Mouse (Mus musculus): ENCODE results near the gene Tstd3. TPM values are rescaled to one million over a fixed set of nuclear protein-coding genes. Genes with fewer than 3 reads are reported as not detected.

The Tstd3 gene
- total and polyA plus RNA-seq, 2 experiments from 2014 or later: 19.2 to 24.4 TPM

- DNase-seq (ENCODE audit: low spot score) (no peak), ATAC-seq (ENCODE audit: low FRiP score) (no peak)
- 5% methylated on average over 9 of the region's 9 CpGs for WGBS
- Histone ChIP-seq H3K4me2 (ENCODE audit: low read depth, low read length, poor library complexity, severe bottlenecking) (peak overlapping the region; percentile 67), H3K36me3 (ENCODE audit: insufficient read depth, low read length) (peaks cover 6% of the 10 kb centered on the region; the same call in 1 of the 2 replicates), H3K4me3 (ENCODE audit: low read depth, low read length) (peak overlapping the region; percentile 65), H3K4me1 (ENCODE audit: insufficient read depth, low read length) (no peaks in the 10 kb centered on the region; the same call in 1 of the 2 replicates), H3K9ac (replicated peaks; ENCODE audit: low read length, poor library complexity, severe bottlenecking) (peak overlapping the region; percentile 88; the same call in 1 of the 2 replicates), H3K27me3 (ENCODE audit: insufficient read depth, low read length) (no peaks in the 10 kb centered on the region), H3K9me3 (ENCODE audit: low read length) (no peaks in the 10 kb centered on the region), H3K27ac (ENCODE audit: low read depth, low read length) (no peak overlapping the region)
- TF ChIP-seq CTCF (IDR thresholded peaks at IDR 0.05): no peak
These were observed 9.9 kb upstream of the Tstd3 start for GRCm38 (mm10) chr4:21776946-21777265.

GRCm38 (mm10) chr4:21776091-21776945 lies 9.3 kb upstream of the Tstd3 start:
- Histone ChIP-seq H3K36me3 (ENCODE audit: insufficient read depth, low read length) (no peaks in the 10 kb centered on the region), H3K27ac (ENCODE audit: low read depth, low read length) (peak overlapping the region; percentile 58), H3K4me3 (ENCODE audit: low read depth, low read length) (peak overlapping the region; percentile 65), H3K4me1 (ENCODE audit: insufficient read depth, low read length) (no peaks in the 10 kb centered on the region; the same call in 1 of the 2 replicates), H3K9me3 (ENCODE audit: low read length) (no peaks in the 10 kb centered on the region), H3K4me2 (ENCODE audit: low read depth, low read length, poor library complexity, severe bottlenecking) (peak overlapping the region; percentile 67), H3K9ac (replicated peaks; ENCODE audit: low read length, poor library complexity, severe bottlenecking) (peak overlapping the region; percentile 88), H3K27me3 (ENCODE audit: insufficient read depth, low read length) (no peaks in the 10 kb centered on the region)
- DNase-seq (ENCODE audit: low spot score) (peak; percentile 94), ATAC-seq (ENCODE audit: low FRiP score) (peak; percentile 96)
- WGBS: under 1% methylated on average over 45 of the region's 46 CpGs
- TF ChIP-seq CTCF (IDR thresholded peaks at IDR 0.05): no peak

- Histone ChIP-seq H3K36me3 (ENCODE audit: insufficient read depth, low read length) (no peaks in the 10 kb centered on the region), H3K27ac (ENCODE audit: low read depth, low read length) (no peak overlapping the region), H3K4me3 (ENCODE audit: low read depth, low read length) (no peak overlapping the region), H3K9ac (replicated peaks; ENCODE audit: low read length, poor library complexity, severe bottlenecking) (no peak overlapping the region), H3K4me1 (ENCODE audit: insufficient read depth, low read length) (no peaks in the 10 kb centered on the region; the same call in 1 of the 2 replicates), H3K4me2 (ENCODE audit: low read depth, low read length, poor library complexity, severe bottlenecking) (no peak overlapping the region), H3K27me3 (ENCODE audit: insufficient read depth, low read length) (no peaks in the 10 kb centered on the region), H3K9me3 (ENCODE audit: low read length) (no peaks in the 10 kb centered on the region)
- ATAC-seq (ENCODE audit: low FRiP score) (no peak), DNase-seq (ENCODE audit: low spot score) (no peak)
- TF ChIP-seq CTCF (IDR thresholded peaks at IDR 0.05): no peak
- WGBS: 91% methylated on average over 1 of the region's 1 CpGs
These were observed 5.3 kb upstream of the Tstd3 start for GRCm38 (mm10) chr4:21772306-21772705.

GRCm38 (mm10) chr4:21771064-21771463 lies 4.1 kb upstream of the Tstd3 start:
- no peak overlapping the region for H3K4me2 ChIP-seq (ENCODE audit: low read depth, low read length, poor library complexity, severe bottlenecking)
- no peaks in the 10 kb centered on the region for H3K36me3 ChIP-seq (ENCODE audit: insufficient read depth, low read length)
- H3K9ac ChIP-seq (replicated peaks; ENCODE audit: low read length, poor library complexity, severe bottlenecking): no peak overlapping the region
- no peaks in the 10 kb centered on the region for H3K9me3 ChIP-seq (ENCODE audit: low read length)
- 89% methylated on average over 1 of the region's 1 CpGs for WGBS
- no peaks in the 10 kb centered on the region for H3K27me3 ChIP-seq (ENCODE audit: insufficient read depth, low read length)
- ATAC-seq (ENCODE audit: low FRiP score) (no peak), DNase-seq (ENCODE audit: low spot score) (no peak)
- no peak overlapping the region for H3K27ac ChIP-seq (ENCODE audit: low read depth, low read length)
- H3K4me3 ChIP-seq (ENCODE audit: low read depth, low read length): no peak overlapping the region
- H3K4me1 ChIP-seq (ENCODE audit: insufficient read depth, low read length): no peaks in the 10 kb centered on the region
- no peak for TF ChIP-seq CTCF (IDR thresholded peaks at IDR 0.05)

DNA sequence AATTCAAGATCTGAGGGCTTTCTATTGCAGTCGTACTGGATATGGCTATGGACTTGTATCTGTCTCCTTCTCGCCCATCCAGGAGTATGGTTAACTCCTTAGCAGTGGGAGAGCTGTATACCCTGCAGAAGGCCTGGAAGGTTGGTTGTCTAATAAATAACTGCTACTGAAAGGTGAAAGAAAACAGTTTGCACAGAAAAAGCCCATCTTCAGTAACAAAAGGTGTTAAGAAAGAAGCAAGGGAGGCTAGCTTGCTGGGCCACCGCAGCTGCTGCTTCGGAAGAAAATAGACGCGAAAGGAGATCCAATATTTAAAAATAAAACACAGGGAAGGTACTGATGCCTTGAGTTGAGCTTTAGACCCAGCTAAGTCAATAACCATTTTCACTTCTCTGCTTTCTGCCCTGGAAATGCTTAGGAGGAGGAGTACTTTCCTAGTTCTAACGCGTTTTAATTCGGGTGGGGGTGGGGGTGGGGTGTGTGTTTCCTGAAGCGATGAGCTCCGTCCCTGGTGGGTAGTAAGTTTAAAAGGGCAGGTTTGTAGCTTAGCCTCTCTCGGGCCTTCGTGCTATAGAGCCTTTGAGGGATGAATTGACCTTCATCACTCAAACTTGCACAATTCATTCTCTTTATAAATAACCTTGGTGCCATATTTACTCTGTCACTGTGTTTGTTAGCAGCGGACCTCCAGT lies 695 bp downstream of the Tstd3 start:
- Histone ChIP-seq H3K36me3 (ENCODE audit: insufficient read depth, low read length) (no peaks in the 10 kb centered on the region), H3K4me2 (ENCODE audit: low read depth, low read length, poor library complexity, severe bottlenecking) (peak overlapping the region; percentile 67), H3K4me1 (ENCODE audit: insufficient read depth, low read length) (no peaks in the 10 kb centered on the region), H3K9ac (replicated peaks; ENCODE audit: low read length, poor library complexity, severe bottlenecking) (peak overlapping the region; percentile 64), H3K4me3 (ENCODE audit: low read depth, low read length) (peak overlapping the region; percentile 66), H3K27ac (ENCODE audit: low read depth, low read length) (peak overlapping the region; percentile 78), H3K27me3 (ENCODE audit: insufficient read depth, low read length) (no peaks in the 10 kb centered on the region), H3K9me3 (ENCODE audit: low read length) (no peaks in the 10 kb centered on the region)
- peak; percentile 60 for ATAC-seq (ENCODE audit: low FRiP score)
- DNase-seq (ENCODE audit: low spot score): no peak
- no peak for TF ChIP-seq CTCF (IDR thresholded peaks at IDR 0.05)
- WGBS: 13% methylated on average over 14 of the region's 14 CpGs

DNA sequence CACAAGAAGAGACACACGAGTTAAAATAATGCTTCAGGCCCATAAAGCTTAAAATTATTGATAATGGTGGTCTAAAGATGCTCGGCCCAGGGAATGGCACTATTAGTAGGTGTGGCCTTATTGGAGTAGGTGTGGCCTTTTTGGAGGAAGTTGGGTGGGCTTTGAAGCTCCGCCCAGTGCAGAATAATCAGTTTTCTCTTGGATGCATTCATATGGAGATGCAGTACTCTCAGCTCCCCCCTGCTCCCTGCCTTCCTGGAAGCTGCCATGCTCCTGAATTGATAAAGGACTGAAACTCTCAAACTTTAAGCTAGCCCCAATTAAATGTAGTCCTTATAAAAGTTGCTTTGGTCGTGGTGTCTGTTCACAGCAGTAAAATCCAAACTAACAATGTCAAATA lies 3.2 kb downstream of the Tstd3 start:
- no peak for ATAC-seq (ENCODE audit: low FRiP score)
- no peak overlapping the region for H3K4me3 ChIP-seq (ENCODE audit: low read depth, low read length)

More for the DNA sequence above, 3.2 kb downstream of the Tstd3 start:
- WGBS: 84% methylated on average over 4 of the region's 4 CpGs
- Histone ChIP-seq H3K4me1 (ENCODE audit: insufficient read depth, low read length) (no peaks in the 10 kb centered on the region), H3K4me2 (ENCODE audit: low read depth, low read length, poor library complexity, severe bottlenecking) (no peak overlapping the region), H3K9me3 (ENCODE audit: low read length) (no peaks in the 10 kb centered on the region), H3K36me3 (ENCODE audit: insufficient read depth, low read length) (no peaks in the 10 kb centered on the region), H3K27ac (ENCODE audit: low read depth, low read length) (no peak overlapping the region), H3K27me3 (ENCODE audit: insufficient read depth, low read length) (no peaks in the 10 kb centered on the region), H3K9ac (replicated peaks; ENCODE audit: low read length, poor library complexity, severe bottlenecking) (no peak overlapping the region)
- TF ChIP-seq CTCF (IDR thresholded peaks at IDR 0.05): no peak
- DNase-seq (ENCODE audit: low spot score): no peak
